Mouse (Mus musculus): ENCODE results near the gene Gbp5. TPM values are rescaled to one million over a fixed set of nuclear protein-coding genes. Genes with fewer than 3 reads are reported as not detected.
"Not testable (repeated sequence)": the region's sequence is repeated elsewhere in the genome, so short reads cannot be mapped to it uniquely, and the experiment has no call there.

Gene Gbp5
- polyA plus RNA-seq, 1 experiment from 2014 or later: 0.18 TPM

DNA sequence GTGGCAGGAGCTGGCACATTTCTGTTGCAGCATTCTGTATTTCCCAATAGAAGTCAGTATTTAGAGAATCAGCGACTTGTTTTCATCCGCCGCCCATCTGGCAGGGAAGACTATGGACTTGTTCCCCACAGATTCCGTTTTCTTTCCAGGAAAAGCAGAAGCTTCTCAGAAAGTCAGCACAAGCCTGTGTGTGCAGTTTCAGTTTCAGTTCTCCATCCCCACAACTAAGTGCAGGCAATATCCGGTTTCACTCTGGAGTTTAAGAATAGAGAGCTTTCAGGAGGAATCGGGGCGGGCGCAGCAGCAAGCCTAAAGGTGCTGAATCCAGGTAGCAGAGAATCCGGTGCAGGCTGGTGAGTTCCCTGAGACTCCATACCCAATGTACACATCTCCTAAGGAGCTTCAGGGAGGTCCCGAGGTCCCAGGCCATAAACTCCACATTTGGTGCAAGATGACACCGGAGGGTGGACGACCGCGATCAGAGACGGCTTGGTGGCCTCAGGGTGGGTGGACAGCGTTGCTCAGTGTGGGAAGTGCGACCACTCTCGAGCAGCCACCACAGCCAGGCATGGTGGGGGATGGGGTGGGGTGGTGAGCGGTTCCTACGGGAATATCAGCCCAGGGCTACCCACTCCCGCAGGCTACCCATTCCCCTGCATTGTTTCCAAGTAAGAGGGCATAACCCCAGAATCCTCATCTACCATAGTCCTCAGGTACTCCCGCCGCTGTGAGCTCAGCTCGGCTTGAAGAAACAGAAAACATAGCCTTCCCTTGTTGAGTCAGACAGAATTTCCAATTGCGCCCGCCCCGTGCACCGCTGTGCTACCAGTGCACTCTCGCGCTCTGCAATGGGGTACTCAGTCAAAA, 36.5 kb downstream of the Gbp5 start, which contains the start of gene Gbp7:
Gbp7 (plus strand) TSS at position 256 of the 867 bp plus-strand sequence.
- no peaks in the 10 kb centered on the region for H3K9me3 ChIP-seq (ENCODE audit: control insufficient read depth, low read length)
- H3K4me1 ChIP-seq (replicated peaks; ENCODE audit: control insufficient read depth, insufficient read depth): no peaks in the 10 kb centered on the region
- 1% methylated on average over 30 of the region's 30 CpGs for WGBS
- peak; percentile 49 for DNase-seq (ENCODE audit: low spot score)
- no peaks in the 10 kb centered on the region for H3K27me3 ChIP-seq (ENCODE audit: control insufficient read depth, insufficient read depth, low read length)
- H3K9ac ChIP-seq (ENCODE audit: low read length): peak within 1 kb of the TSS; percentile 75
- peak; percentile 79 for ATAC-seq (ENCODE audit: low FRiP score, low TSS enrichment)
- H3K4me2 ChIP-seq (replicated peaks; ENCODE audit: low read depth): peak within 1 kb of the TSS; percentile 89
- peak within 1 kb of the TSS; percentile 69 for H3K4me3 ChIP-seq (ENCODE audit: low read depth, low read length)
- no peaks in the 10 kb centered on the region for H3K36me3 ChIP-seq (ENCODE audit: control insufficient read depth, insufficient read depth, low read length)
- TF ChIP-seq CTCF (IDR thresholded peaks at IDR 0.05; ENCODE audit: low read depth) (no peak), EP300 (optimal IDR thresholded peaks at IDR 0.05) (no peak)
- H3K27ac ChIP-seq (replicated peaks): peak within 1 kb of the TSS; percentile 70

DNA sequence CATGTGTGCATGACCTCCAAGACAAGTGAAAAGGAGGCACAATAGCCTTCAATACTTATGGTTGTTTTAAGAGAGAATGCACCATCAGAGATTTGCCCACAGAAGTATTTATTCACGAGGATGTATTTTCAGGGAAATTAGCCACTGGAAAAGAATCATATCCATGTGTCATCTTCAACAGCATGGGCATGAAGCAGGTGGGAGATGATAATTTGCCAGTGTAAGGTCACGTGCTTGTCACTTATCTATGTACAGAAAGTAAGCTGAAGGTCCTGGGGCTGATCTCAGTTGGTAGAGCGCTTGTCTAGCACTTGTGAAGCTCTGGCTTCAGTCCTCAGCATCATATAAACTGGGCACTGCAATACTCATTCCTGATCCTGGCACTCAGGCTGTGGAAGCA, 37.8 kb downstream of the Gbp5 start:
- no peaks in the 10 kb centered on the region for H3K27me3 ChIP-seq (ENCODE audit: control insufficient read depth, insufficient read depth, low read length)
- no peak overlapping the region for H3K9ac ChIP-seq (ENCODE audit: low read length)
- no peak for TF ChIP-seq CTCF (IDR thresholded peaks at IDR 0.05; ENCODE audit: low read depth)
- H3K4me1 ChIP-seq (replicated peaks; ENCODE audit: control insufficient read depth, insufficient read depth): no peaks in the 10 kb centered on the region
- no peaks in the 10 kb centered on the region for H3K9me3 ChIP-seq (ENCODE audit: control insufficient read depth, low read length)
- H3K36me3 ChIP-seq (ENCODE audit: control insufficient read depth, insufficient read depth, low read length): no peaks in the 10 kb centered on the region
- H3K4me3 ChIP-seq (ENCODE audit: low read depth, low read length): no peak overlapping the region
- DNase-seq (ENCODE audit: low spot score): no peak
- H3K4me2 ChIP-seq (replicated peaks; ENCODE audit: low read depth): no peak overlapping the region
- ATAC-seq (ENCODE audit: low FRiP score, low TSS enrichment): no peak
- 87% methylated on average over 3 of the region's 3 CpGs for WGBS
- no peak overlapping the region for H3K27ac ChIP-seq (replicated peaks)

DNA sequence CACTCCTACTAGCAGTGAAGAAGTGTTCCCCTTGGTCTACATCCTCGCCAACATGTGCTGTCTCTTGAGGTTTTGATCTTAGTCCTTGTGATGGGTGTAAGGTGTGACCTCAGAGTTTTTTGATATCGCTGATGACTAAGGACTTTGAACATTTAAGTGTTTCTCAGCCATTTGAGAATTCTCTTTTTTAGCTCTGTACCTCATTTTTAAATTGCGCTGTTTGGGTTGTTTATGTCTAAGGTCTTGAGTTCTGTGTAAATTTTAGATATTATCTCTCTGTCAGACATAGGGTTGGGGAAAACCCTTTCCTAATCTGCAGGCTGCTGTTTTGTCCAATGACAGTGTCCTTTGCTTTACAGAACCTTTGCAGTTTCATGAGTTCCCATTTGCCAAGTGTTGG, 39.4 kb downstream of the Gbp5 start:
- no peak overlapping the region for H3K27ac ChIP-seq (replicated peaks)
- H3K36me3 ChIP-seq (ENCODE audit: control insufficient read depth, insufficient read depth, low read length): no peaks in the 10 kb centered on the region
- no peaks in the 10 kb centered on the region for H3K4me1 ChIP-seq (replicated peaks; ENCODE audit: control insufficient read depth, insufficient read depth)
- H3K9ac ChIP-seq (ENCODE audit: low read length): no peak overlapping the region
- no peaks in the 10 kb centered on the region for H3K27me3 ChIP-seq (ENCODE audit: control insufficient read depth, insufficient read depth, low read length)
- no peak for DNase-seq (ENCODE audit: low spot score)
- TF ChIP-seq EP300 (optimal IDR thresholded peaks at IDR 0.05) (no peak), CTCF (IDR thresholded peaks at IDR 0.05; ENCODE audit: low read depth) (no peak)
- no peak for ATAC-seq (ENCODE audit: low FRiP score, low TSS enrichment)
- WGBS: 88% methylated on average over 3 of the region's 3 CpGs
- H3K4me3 ChIP-seq (ENCODE audit: low read depth, low read length): no peak overlapping the region
- H3K9me3 ChIP-seq (ENCODE audit: control insufficient read depth, low read length): no peaks in the 10 kb centered on the region
- H3K4me2 ChIP-seq (replicated peaks; ENCODE audit: low read depth): no peak overlapping the region

DNA sequence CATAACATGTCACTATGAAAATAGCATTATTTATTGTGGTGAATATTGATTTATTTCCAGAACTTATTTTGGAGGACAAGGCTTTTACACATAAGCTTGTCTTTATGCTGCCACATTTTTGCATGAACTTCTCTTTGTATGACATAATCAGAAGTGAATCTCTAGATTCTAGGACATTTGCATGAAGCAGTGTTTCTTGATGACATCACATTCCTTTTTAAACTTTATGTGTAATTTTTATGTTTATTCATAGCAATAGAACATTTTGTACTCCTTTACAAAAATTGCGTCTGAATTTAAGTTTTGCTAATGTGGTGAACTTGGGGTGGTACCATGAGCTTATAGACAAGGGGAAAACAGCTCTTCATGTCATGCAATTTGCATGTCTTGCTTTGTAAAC, 41.9 kb downstream of the Gbp5 start:
- H3K4me2 ChIP-seq (replicated peaks; ENCODE audit: low read depth): no peak overlapping the region
- no peaks in the 10 kb centered on the region for H3K27me3 ChIP-seq (ENCODE audit: control insufficient read depth, insufficient read depth, low read length)
- H3K4me1 ChIP-seq (replicated peaks; ENCODE audit: control insufficient read depth, insufficient read depth): no peaks in the 10 kb centered on the region
- H3K4me3 ChIP-seq (ENCODE audit: low read depth, low read length): no peak overlapping the region
- H3K27ac ChIP-seq (replicated peaks): no peak overlapping the region
- TF ChIP-seq CTCF (IDR thresholded peaks at IDR 0.05; ENCODE audit: low read depth): no peak
- TF ChIP-seq EP300 (optimal IDR thresholded peaks at IDR 0.05): no peak
- DNase-seq (ENCODE audit: low spot score) (no peak), ATAC-seq (ENCODE audit: low FRiP score, low TSS enrichment) (no peak)
- no peaks in the 10 kb centered on the region for H3K9me3 ChIP-seq (ENCODE audit: control insufficient read depth, low read length)
- H3K36me3 ChIP-seq (ENCODE audit: control insufficient read depth, insufficient read depth, low read length): no peaks in the 10 kb centered on the region
- WGBS: 59% methylated on average over 1 of the region's 1 CpGs
- H3K9ac ChIP-seq (ENCODE audit: low read length): no peak overlapping the region

DNA sequence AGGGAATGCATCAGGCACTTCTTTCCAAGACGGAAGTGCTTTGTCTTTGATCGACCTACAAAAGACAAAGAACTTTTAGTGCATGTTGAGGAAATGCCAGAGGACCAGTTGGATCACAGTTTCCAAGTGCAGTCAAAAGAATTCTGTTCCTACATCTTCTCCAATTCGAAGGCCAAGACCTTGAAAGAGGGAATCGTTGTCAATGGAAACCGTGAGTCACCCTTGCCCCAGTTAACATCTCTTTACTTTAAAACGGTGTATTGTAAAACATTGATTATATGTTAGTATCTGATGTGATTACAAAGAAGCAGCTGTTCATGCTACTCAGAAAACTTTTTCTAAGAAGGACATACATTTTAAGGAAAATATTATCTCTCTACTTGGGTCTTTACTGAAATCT, 47.6 kb downstream of the Gbp5 start:
- Histone ChIP-seq H3K27ac (replicated peaks) (no peak overlapping the region), H3K27me3 (ENCODE audit: control insufficient read depth, insufficient read depth, low read length) (no peaks in the 10 kb centered on the region), H3K9me3 (ENCODE audit: control insufficient read depth, low read length) (no peaks in the 10 kb centered on the region), H3K4me3 (ENCODE audit: low read depth, low read length) (no peak overlapping the region), H3K4me2 (replicated peaks; ENCODE audit: low read depth) (no peak overlapping the region), H3K9ac (ENCODE audit: low read length) (no peak overlapping the region), H3K36me3 (ENCODE audit: control insufficient read depth, insufficient read depth, low read length) (0 out of 2 replicates have a peak, but pooled peaks cover 2% of the 10 kb centered on the region), H3K4me1 (replicated peaks; ENCODE audit: control insufficient read depth, insufficient read depth) (no peaks in the 10 kb centered on the region)
- TF ChIP-seq EP300 (optimal IDR thresholded peaks at IDR 0.05): no peak
- no peak for TF ChIP-seq CTCF (IDR thresholded peaks at IDR 0.05; ENCODE audit: low read depth)
- ATAC-seq (ENCODE audit: low FRiP score, low TSS enrichment): no peak
- no peak for DNase-seq (ENCODE audit: low spot score)
- WGBS: 83% methylated on average over 6 of the region's 6 CpGs

DNA sequence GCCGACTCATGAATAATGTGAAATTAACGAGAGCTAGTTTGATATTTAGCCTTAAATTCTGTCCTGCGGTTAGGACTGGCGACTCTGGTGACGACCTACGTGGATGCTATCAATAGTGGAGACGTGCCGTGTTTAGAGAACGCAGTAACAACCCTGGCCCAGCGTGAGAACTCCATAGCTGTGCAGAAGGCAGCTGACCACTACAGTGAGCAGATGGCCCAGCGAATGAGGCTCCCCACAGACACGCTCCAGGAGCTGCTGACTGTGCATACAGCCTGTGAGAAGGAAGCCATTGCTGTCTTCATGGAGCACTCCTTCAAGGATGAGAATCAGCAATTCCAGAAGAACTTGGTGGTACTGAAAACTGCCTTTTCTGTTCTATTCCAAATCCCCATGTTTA, 49.0 kb downstream of the Gbp5 start:
- not testable (repeated sequence) for DNase-seq (ENCODE audit: low spot score); H3K4me1 ChIP-seq (replicated peaks; ENCODE audit: control insufficient read depth, insufficient read depth); H3K27me3 ChIP-seq (ENCODE audit: control insufficient read depth, insufficient read depth, low read length); H3K9me3 ChIP-seq (ENCODE audit: control insufficient read depth, low read length); H3K4me3 ChIP-seq (ENCODE audit: low read depth, low read length); H3K27ac ChIP-seq (replicated peaks); H3K9ac ChIP-seq (ENCODE audit: low read length); H3K4me2 ChIP-seq (replicated peaks; ENCODE audit: low read depth); H3K36me3 ChIP-seq (ENCODE audit: control insufficient read depth, insufficient read depth, low read length); ATAC-seq (ENCODE audit: low FRiP score, low TSS enrichment)
- WGBS: 86% methylated on average over 12 of the region's 12 CpGs
